Mouse (Mus musculus) ovary, adult 18-20 months (tissue): ENCODE measurements at regions not wholly inside any gene's neighbourhood (a gene's known extent, or its start where the extent isn't known, plus 50 kb on each side); places are given as distances from the start of the nearest gene placed in this dataset.

ENCODE experiments used
- DNase-seq: peaks from one replicate; pipeline ENCODE4 v3.0.0; 2022; ENCODE audit warnings: low spot score, mixed read lengths

DNA sequence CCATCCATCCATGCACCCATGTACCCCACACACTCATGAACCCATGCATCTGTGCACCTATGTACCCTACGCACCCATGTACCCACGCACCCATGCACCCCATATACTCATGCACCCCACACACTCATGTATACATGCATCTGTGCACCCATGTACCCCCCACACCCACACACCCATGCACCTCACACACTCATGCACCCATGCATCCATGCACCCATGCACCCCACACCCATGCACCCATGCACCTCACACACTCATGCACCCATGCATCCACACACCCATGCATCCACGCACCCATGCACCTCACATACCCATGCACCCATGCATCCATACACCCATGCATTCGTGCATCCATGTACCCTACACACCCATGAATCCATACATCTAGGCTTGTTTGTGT, 63.6 kb downstream of the 4930564D02Rik start:
- no peak for DNase-seq

- DNase-seq = no peak
These were observed 64.4 kb downstream of the 4930564D02Rik start for GRCm38 (mm10) chr3:105131053-105131452.

DNA sequence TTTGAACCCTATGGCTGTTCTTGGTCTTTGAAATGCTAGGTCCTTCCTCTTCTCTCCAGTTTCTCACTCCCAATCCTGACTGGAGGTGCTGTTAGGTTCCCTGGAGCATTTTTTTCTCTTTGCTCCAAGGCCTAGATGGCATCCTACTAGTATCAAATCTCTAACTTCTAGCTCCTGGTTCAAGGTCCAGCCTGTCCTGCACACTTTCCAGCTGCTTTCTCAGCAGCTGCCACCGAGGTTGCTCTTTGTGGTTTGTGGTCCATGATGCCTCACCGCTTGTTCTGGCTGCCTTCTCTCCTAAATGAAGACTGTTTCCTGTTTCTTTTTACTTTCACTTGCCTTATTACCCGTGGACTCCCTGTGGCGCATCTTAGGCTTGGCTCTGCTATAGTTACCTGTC, 66.4 kb downstream of the 4930564D02Rik start:
- no peak for DNase-seq

- no peak for DNase-seq
These were observed 74.7 kb downstream of the 4930564D02Rik start for GRCm38 (mm10) chr3:105141170-105141971.

DNA sequence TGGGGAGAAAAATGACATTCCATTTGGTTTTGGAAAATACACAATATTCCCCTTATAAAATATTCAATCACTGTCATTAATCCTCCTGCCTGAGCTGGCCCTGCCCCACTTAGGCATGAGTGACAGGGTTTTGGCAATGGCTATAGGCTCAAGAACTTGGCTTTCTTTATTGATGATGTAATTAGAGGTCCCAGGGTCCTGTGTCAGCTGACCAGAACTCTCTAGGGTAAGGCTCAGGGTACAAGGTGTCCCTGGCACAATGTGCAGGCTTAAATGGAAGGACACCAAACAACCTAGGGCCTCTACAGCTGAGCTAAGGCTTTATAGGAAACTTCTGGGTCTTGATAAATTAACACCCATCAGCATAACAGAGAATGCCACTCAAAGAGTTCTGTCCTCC, 76.0 kb downstream of the 4930564D02Rik start:
- no peak for DNase-seq

DNA sequence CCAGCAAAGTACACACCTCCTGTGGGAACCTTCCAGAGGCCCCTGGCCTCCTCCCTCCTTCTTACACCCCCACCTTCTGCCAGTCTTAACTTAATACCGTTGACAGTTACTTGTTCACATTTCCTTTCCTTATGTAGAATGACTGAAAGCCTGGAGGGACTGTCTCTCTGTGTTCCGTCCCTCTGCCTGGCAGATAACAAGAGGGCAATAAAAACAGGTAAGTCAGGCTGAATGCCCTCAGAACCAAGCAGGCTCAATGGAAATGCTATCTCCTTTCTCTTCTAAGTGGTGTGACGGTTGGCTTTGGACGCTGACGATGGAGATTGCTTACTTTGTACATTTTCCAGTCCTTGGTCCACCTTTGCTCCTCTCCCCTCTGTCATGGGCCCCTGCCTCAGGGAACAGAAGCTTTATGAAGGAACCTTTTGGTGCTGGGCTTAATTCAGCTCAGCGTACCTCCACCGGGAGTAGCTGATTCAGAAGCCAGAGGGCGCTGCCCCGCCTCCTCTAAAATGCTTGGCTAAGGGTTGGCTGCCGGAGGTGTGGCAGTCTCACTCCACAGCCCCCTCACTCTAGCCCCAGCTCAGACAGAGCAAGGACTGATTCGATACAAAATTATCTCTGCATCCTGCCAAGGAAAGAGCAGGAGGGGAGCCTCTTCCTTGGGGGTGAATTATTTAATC, 85.0 kb downstream of the 4930564D02Rik start:
- DNase-seq = peak; percentile 67

DNA sequence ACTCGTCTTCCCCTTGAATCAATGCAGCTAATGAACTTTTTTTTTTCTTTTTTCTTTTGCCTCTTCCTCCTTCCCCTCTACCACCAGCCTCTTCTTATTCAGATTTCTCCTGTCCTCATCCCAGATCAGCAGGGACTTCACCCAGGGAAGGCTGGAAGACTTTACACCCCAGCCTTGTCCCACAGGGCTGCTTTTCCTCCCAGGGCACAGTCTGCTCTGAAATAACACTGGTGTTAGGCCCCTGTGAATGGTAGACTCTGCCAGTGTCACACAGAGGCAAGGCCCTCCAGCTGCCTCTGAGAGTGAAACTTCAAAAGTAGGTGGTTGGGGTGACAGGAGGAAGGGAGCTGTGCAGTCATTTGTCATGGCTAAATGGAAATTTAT, 85.5 kb downstream of the 4930564D02Rik start:
- no peak for DNase-seq

GRCm38 (mm10) chr3:105158376-105158775, 91.7 kb downstream of the 4930564D02Rik start:
- DNase-seq = no peak

DNA sequence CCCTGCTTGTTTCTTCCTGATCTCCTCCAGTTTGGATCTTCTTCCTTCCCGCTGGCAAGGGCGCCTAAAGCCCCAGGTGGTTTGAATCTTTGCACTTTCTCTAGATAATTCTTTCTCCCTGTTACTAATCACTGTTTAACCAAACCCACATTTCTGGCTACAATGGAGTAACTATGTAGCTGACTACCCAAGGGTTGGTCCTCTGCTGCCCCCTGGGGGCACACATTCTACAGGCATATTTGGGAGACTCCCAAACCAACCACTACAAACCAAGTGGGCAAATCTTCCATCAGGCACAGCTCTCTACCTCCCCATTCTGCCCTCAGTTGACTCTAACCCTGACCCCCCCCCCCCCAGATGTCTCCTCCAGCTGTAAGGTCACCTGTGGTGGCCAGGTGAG, 98.7 kb downstream of the 4930564D02Rik start:
- DNase-seq = peak; percentile 45

DNA sequence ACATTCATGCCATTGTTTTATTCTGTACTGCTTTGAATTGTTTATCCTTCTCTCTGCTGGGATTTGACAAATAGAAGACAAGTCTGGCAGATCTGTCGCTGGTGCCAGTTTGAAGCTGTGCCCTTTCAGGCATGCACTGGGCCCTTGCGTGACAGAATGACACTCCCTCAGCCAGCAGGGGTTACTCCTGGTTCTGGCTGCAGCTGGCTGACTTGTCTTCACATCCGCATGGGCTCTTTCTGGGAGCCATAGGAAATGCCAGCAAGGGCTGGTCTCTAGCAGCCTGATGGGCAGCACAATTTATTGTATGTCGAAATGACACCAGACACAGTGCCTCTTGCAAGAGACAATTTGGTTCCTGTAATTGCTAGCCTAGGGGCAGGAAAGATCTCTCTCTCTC, 102.5 kb downstream of the 4930564D02Rik start:
- no peak for DNase-seq

GRCm38 (mm10) chr3:105171527-105171926, 104.9 kb downstream of the 4930564D02Rik start:
- DNase-seq = no peak

GRCm38 (mm10) chr3:105172054-105172453, 105.4 kb downstream of the 4930564D02Rik start:
- DNase-seq = no peak

- DNase-seq = no peak
These were observed 124.7 kb downstream of the 4930564D02Rik start for GRCm38 (mm10) chr3:105191303-105191702.

- no peak for DNase-seq
These were observed 125.2 kb downstream of the 4930564D02Rik start for GRCm38 (mm10) chr3:105191830-105192229.

DNA sequence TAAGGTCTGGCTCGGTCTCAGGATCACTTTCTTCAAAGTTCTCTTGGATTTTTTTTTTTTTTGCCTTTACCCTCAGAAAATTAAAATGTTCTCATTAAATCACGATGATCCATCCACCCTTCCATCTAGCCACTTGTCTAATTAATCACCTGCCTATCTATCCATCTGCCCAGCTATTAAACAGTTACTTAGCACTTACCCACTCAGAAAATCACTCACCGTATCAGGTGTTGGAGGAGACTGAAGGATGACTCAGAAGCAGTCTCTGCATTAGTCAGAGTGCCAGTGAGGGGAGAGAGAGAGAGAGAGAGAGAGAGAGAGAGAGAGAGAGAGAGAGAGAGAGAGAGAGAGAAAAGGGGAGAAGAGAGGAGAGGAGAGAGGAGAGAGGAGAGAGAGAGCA, 134.1 kb downstream of the 4930564D02Rik start:
- DNase-seq = no peak

DNA sequence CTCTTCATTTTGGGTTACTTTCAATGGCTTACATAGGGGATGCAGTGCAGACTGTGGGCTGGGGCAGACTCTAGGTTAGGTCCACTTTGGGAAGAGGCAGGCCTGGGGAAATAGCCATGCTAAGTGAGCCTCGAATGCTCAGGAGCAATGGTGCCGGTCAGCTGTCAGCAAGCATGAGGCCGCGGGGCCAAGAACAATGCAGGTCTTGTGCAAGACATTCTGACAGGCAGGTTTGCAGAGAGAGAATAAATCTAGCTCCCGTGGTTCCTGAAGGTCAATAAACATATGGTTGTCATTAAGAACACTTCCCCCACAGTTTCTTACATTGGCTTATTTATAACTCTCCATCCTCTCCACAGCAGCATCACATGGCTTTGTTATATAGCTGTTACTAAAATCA, 142.5 kb downstream of the 4930564D02Rik start:
- no peak for DNase-seq

DNA sequence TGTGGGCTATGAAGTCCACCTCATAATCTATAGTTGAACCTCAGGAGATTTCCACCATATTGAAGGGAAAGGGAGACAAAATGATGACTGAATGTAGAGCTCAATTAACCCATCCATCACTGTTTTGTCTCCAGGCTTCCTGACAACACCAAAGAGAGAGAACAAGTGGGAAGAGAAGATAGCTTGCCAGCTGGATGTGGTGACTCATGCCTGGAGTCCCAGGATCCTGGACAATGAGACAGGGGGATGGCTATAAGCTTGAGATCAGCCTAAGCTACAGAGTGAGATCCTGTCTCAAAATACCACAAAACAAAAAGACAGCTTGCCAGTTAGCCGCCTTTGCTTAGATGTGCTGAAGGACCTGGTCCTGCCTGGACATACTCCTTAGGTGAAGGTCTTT, 144.4 kb downstream of the 4930564D02Rik start:
- no peak for DNase-seq

- DNase-seq = no peak
These were observed 145.1 kb downstream of the 4930564D02Rik start for GRCm38 (mm10) chr3:105211726-105212125.

DNA sequence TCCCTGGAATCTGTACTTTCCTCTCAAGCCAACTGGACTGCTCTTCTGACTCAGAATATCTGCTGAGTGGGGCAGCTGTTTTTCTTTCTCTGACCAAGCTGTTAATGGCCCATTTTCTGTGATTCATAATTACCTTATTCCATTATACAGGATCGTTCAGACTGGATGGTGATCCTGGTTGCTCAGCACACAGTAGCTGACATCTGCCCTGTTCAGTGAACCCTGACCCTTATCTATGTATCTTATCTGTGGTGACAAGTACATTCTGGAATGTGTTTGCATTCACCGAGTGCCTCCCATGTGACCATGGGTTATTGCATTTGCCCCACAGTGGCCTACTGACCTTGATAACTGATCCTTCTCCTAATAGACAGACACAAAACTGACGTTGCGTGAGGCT, 148.2 kb downstream of the 4930564D02Rik start:
- DNase-seq = no peak

DNA sequence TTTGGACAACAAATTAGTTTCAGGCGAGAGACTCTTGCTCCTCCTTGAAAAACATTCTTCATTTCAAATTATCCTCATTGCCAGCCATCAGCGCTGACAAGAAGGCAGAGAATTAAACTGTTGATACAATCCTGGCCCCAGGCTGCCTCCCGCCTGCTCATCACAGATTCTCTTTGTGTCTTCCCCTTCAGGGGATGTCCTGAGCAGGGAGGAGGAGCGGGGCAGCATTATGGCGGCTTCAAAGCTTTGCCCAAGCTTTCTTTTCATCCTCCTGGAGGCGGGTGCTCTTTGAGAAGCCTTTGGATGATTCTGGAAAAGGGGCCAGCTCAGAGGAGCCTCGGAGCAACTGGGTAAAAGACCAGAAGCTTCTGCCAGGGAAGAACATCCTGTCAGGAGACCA, 149.1 kb downstream of the 4930564D02Rik start:
- DNase-seq = no peak

DNA sequence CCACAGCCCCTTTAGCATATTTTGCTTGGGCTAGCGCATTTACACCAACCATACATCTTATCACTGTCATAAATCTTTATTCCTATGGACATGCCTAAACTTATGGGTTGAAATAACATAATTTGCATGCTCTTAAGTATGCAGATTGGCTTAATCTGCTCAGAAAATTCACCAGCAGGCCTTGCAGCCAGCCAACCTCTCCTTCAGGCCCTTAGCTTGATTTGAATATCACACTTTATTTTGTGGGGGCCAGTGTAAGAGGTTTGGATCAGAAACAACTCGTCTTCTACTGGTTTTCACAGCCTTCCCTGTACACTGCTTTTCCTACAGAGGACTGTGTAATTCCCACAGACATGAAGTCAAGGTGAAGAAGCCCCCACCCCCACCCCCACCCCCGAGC, 153.0 kb downstream of the 4930564D02Rik start:
- DNase-seq = no peak

DNA sequence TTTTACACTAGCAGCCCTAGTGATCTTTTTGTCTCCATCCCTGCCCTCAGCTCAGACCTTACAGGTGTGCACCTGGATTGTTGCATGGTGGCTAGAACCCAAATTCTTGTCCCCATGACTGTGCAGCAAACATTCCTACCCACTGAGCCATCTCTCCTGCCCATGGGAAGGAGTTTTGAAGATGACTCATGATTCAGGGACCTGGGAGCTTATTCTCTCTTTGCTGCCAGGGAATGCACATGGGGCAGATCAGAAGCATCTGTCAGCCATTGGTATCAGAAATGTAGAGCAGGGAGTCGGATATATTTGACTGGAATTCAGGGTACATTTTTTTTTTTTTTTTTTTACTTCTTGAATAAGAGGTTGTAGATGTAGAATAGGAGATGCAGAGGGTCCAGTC, 154.0 kb downstream of the 4930564D02Rik start:
- no peak for DNase-seq

DNA sequence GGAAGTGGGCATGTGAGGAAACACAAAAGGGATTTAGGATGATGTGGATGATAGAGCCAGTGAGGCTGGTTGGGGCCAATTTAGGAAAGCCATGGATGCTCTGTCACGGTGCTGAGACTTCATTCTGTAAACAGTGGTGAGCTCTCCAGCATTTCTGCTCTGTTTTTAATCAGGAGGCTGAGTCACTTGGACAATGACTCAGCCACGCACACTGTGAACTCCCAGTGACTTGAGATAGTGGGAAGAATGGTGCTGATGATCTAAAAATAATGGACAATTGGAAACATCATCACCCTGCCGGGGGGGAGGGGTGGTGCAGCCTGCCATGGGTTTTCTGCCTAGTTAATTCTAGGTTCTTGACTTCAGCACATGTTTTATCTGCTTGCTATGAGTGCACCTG, 156.3 kb downstream of the 4930564D02Rik start:
- no peak for DNase-seq

DNA sequence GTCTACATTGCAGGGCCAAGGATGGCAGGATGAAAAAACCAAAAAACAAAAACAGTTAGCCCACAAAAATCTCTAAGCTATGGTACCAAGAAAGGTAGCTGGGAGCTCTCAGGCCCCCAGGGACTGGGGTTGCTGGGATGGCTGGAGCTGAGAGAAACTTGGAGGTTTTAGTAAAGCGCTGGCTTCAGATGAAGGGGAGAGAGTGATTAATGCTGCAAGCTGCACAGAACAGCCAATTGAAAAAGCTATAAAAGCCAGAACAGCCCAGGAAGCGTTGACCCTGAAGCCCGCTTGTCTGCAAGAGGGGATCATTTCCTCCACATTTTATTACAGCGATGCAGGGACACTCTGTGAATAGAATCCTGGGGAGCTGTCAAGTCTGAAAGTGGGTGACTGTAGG, 157.0 kb downstream of the 4930564D02Rik start:
- no peak for DNase-seq
